Mouse (Mus musculus): ENCODE data around the gene Ccdc122. TPM values are rescaled to one million over a fixed set of nuclear protein-coding genes. Genes with fewer than 3 reads are reported as not detected.
"Not testable (repeated sequence)": the region's sequence is repeated elsewhere in the genome, so short reads cannot be mapped to it uniquely, and the experiment has no call there.

Gene Ccdc122
- polyA plus RNA-seq, 1 experiment: 0.47 TPM

DNA sequence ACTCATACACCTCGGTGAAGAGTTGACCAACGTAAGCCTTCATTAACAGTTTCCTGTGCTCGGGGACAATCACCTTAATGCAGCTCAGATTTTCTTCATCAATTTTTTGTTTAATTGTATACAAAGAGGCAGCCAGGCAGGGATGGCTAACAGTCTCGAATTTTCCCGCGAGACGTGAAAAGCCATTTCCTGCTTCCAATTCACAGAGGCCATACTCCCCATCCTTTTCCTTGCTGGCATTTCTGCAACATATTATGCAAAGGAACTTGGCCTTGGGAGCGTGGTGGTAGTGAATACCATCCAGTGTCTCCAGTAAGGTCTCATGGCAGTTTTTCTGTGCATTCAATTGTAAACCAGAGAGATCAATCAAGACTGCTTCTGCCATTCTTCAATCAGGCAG lies 1.6 kb upstream of the Ccdc122 start:
- H3K4me1 ChIP-seq (ENCODE audit: control insufficient read depth, insufficient read depth, insufficient read length, low read length): peaks cover 10% of the 10 kb centered on the region; the same call in 1 of the 2 replicates
- no peak overlapping the region for H3K27ac ChIP-seq (ENCODE audit: insufficient read depth, low read depth, low read length)
- WGBS: 85% methylated on average over 8 of the region's 8 CpGs
- H3K4me3 ChIP-seq (ENCODE audit: low read depth, low read length): no peak overlapping the region
- no peaks in the 10 kb centered on the region for H3K27me3 ChIP-seq (ENCODE audit: control insufficient read depth, insufficient read depth, low read length)
- TF ChIP-seq CTCF (IDR thresholded peaks at IDR 0.05; ENCODE audit: extremely low read depth, insufficient read length, insufficient replicate concordance, low read depth, low read length): no peak
- TF ChIP-seq POLR2A (IDR thresholded peaks at IDR 0.05; ENCODE audit: low read depth, low read length): no peak
- no peaks in the 10 kb centered on the region for H3K36me3 ChIP-seq (ENCODE audit: control insufficient read depth, insufficient read depth, low read length)

GRCm38 (mm10) chr14:77037330-77037729 lies 758 bp downstream of the Ccdc122 start:
- Histone ChIP-seq H3K27me3 (ENCODE audit: control insufficient read depth, insufficient read depth, low read length) (no peaks in the 10 kb centered on the region), H3K4me1 (ENCODE audit: control insufficient read depth, insufficient read depth, insufficient read length, low read length) (peaks cover 7% of the 10 kb centered on the region; the same call in 1 of the 2 replicates), H3K36me3 (ENCODE audit: control insufficient read depth, insufficient read depth, low read length) (no peaks in the 10 kb centered on the region), H3K27ac (ENCODE audit: insufficient read depth, low read depth, low read length) (peak overlapping the region; percentile 33), H3K4me3 (ENCODE audit: low read depth, low read length) (no peak overlapping the region)
- TF ChIP-seq POLR2A (IDR thresholded peaks at IDR 0.05; ENCODE audit: low read depth, low read length) (no peak), CTCF (IDR thresholded peaks at IDR 0.05; ENCODE audit: extremely low read depth, insufficient read length, insufficient replicate concordance, low read depth, low read length) (no peak)
- WGBS: 49% methylated on average over 5 of the region's 5 CpGs

DNA sequence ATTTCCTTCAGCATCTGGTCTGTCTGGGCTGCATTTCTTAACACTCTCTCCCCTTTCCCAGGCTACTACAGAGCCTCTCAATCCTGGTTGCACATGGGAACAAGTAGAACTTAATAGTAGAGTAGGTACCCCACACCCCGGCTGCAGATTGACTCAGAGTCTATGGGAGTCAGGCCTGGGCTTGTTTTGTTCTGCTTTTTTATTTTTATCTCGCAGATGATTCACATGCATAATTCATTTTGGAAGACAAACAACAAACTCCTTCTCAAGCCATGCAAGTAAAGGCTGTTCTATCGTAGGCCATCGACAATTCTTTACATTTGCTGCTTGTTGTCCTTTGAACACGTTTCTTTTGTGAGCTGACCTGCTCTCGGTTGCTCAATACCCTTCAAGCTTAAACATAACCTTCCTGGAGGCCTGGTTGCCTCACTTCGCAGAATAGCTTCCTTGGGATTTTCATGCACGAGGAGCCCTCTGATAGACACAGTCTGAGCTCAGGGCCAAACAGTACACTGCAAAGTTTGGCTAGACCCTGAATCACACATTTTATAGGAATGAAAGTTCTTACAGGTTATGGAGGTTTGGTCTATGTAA lies 1.4 kb downstream of the Ccdc122 start:
- Histone ChIP-seq H3K27ac (ENCODE audit: insufficient read depth, low read depth, low read length) (no peak overlapping the region), H3K27me3 (ENCODE audit: control insufficient read depth, insufficient read depth, low read length) (no peaks in the 10 kb centered on the region), H3K4me1 (ENCODE audit: control insufficient read depth, insufficient read depth, insufficient read length, low read length) (peaks cover 7% of the 10 kb centered on the region; the same call in 1 of the 2 replicates), H3K4me3 (ENCODE audit: low read depth, low read length) (no peak overlapping the region), H3K36me3 (ENCODE audit: control insufficient read depth, insufficient read depth, low read length) (no peaks in the 10 kb centered on the region)
- WGBS: 65% methylated on average over 8 of the region's 8 CpGs
- TF ChIP-seq POLR2A (IDR thresholded peaks at IDR 0.05; ENCODE audit: low read depth, low read length): no peak

- Histone ChIP-seq H3K4me1 (ENCODE audit: control insufficient read depth, insufficient read depth, insufficient read length, low read length) (no peaks in the 10 kb centered on the region), H3K27me3 (ENCODE audit: control insufficient read depth, insufficient read depth, low read length) (no peaks in the 10 kb centered on the region), H3K4me3 (ENCODE audit: low read depth, low read length) (no peak overlapping the region), H3K36me3 (ENCODE audit: control insufficient read depth, insufficient read depth, low read length) (no peaks in the 10 kb centered on the region), H3K27ac (ENCODE audit: insufficient read depth, low read depth, low read length) (no peak overlapping the region)
- TF ChIP-seq POLR2A (IDR thresholded peaks at IDR 0.05; ENCODE audit: low read depth, low read length): no peak
- no peak for TF ChIP-seq CTCF (IDR thresholded peaks at IDR 0.05; ENCODE audit: extremely low read depth, insufficient read length, insufficient replicate concordance, low read depth, low read length)
Observed at GRCm38 (mm10) chr14:77053288-77053687, 16.7 kb downstream of the Ccdc122 start.

GRCm38 (mm10) chr14:77069361-77069760 lies 32.8 kb downstream of the Ccdc122 start:
- Histone ChIP-seq H3K4me3 (ENCODE audit: low read depth, low read length) (no peak overlapping the region), H3K4me1 (ENCODE audit: control insufficient read depth, insufficient read depth, insufficient read length, low read length) (no peaks in the 10 kb centered on the region), H3K27me3 (ENCODE audit: control insufficient read depth, insufficient read depth, low read length) (no peaks in the 10 kb centered on the region), H3K36me3 (ENCODE audit: control insufficient read depth, insufficient read depth, low read length) (no peaks in the 10 kb centered on the region), H3K27ac (ENCODE audit: insufficient read depth, low read depth, low read length) (no peak overlapping the region)
- WGBS: 90% methylated on average over 1 of the region's 1 CpGs
- TF ChIP-seq POLR2A (IDR thresholded peaks at IDR 0.05; ENCODE audit: low read depth, low read length): no peak
- TF ChIP-seq CTCF (IDR thresholded peaks at IDR 0.05; ENCODE audit: extremely low read depth, insufficient read length, insufficient replicate concordance, low read depth, low read length): no peak

GRCm38 (mm10) chr14:77081248-77081647 lies 44.7 kb downstream of the Ccdc122 start:
- Histone ChIP-seq H3K36me3 (ENCODE audit: control insufficient read depth, insufficient read depth, low read length) (no peaks in the 10 kb centered on the region), H3K27me3 (ENCODE audit: control insufficient read depth, insufficient read depth, low read length) (no peaks in the 10 kb centered on the region), H3K4me1 (ENCODE audit: control insufficient read depth, insufficient read depth, insufficient read length, low read length) (no peaks in the 10 kb centered on the region), H3K4me3 (ENCODE audit: low read depth, low read length) (no peak overlapping the region), H3K27ac (ENCODE audit: insufficient read depth, low read depth, low read length) (no peak overlapping the region)
- WGBS: 89% methylated on average over 5 of the region's 5 CpGs
- no peak for TF ChIP-seq CTCF (IDR thresholded peaks at IDR 0.05; ENCODE audit: extremely low read depth, insufficient read length, insufficient replicate concordance, low read depth, low read length)
- no peak for TF ChIP-seq POLR2A (IDR thresholded peaks at IDR 0.05; ENCODE audit: low read depth, low read length)

GRCm38 (mm10) chr14:77100285-77100684 lies 63.7 kb downstream of the Ccdc122 start:
- Histone ChIP-seq H3K4me3 (ENCODE audit: low read depth, low read length) (no peak overlapping the region), H3K27ac (ENCODE audit: insufficient read depth, low read depth, low read length) (no peak overlapping the region), H3K36me3 (ENCODE audit: control insufficient read depth, insufficient read depth, low read length) (no peaks in the 10 kb centered on the region), H3K27me3 (ENCODE audit: control insufficient read depth, insufficient read depth, low read length) (no peaks in the 10 kb centered on the region), H3K4me1 (ENCODE audit: control insufficient read depth, insufficient read depth, insufficient read length, low read length) (no peaks in the 10 kb centered on the region)
- TF ChIP-seq POLR2A (IDR thresholded peaks at IDR 0.05; ENCODE audit: low read depth, low read length) (no peak), CTCF (IDR thresholded peaks at IDR 0.05; ENCODE audit: extremely low read depth, insufficient read length, insufficient replicate concordance, low read depth, low read length) (no peak)
- 67% methylated on average over 2 of the region's 2 CpGs for WGBS

- H3K27ac ChIP-seq (ENCODE audit: insufficient read depth, low read depth, low read length); H3K27me3 ChIP-seq (ENCODE audit: control insufficient read depth, insufficient read depth, low read length); H3K4me1 ChIP-seq (ENCODE audit: control insufficient read depth, insufficient read depth, insufficient read length, low read length); H3K36me3 ChIP-seq (ENCODE audit: control insufficient read depth, insufficient read depth, low read length); H3K4me3 ChIP-seq (ENCODE audit: low read depth, low read length): not testable (repeated sequence)
- 86% methylated on average over 5 of the region's 5 CpGs for WGBS
Observed at GRCm38 (mm10) chr14:77110622-77111021, 74.0 kb downstream of the Ccdc122 start.
